14 mouse cellular contexts compared by ENCODE assay signal in the genomic region with DNA sequence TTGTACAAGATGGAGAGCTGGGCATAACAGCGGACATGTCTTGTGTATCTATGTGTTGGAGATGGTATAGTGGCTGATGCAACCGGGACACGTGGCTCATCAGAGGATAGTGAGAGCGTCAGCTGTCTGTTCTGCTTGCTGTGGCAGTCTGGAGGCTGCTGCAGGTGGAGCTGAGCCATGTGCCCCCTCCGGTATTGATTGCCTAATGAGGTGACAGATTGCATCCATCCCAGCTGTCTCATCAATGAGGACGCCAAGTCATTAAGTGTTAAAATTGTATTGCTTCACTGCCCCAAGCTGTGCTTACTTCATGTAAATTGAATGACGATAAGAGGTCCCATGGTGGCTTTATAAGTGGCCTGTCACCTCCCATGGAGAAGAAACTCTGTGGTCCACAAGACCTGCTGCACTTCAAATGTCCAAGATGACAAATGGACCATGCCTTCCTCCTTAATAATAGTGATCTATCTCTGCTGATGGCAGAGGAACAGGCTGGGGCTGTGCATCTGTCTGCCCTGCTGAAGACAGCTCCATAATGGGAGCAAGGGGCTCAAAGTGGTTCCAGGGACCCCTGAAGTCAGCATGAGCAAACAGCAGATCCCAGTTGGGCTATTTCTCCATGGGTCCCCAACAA. TPM values are rescaled to one million over a fixed set of nuclear protein-coding genes. Genes with fewer than 3 reads are reported as not detected.
DNase-seq lines count a peak whose midpoint lies in the region; ATAC-seq lines count a peak whose summit lies in the region.
"Had no signal": no experiment of that assay in that cellular context is flagged by ENCODE, and none has a peak within 500 bp of the region (broad histone marks: within the 10 kb centered on the region; RNA-seq: fewer than 3 reads in every experiment).

No protein-coding gene starts in this region.

- no peaks in the 10 kb centered on the region for H3K9me3 ChIP-seq in midbrain, embryonic 12.5 days
- H3K9me3 ChIP-seq in midbrain, embryonic 16.5 days (replicated peaks; ENCODE audit: control insufficient read depth, low read length, poor library complexity, severe bottlenecking), result no peaks in the 10 kb centered on the region
- no peaks in the 10 kb centered on the region for H3K9me3 ChIP-seq in heart, embryonic 12.5 days (replicated peaks)
- H3K9me3 ChIP-seq: embryonic facial prominence, embryonic 15.5 days; limb, embryonic 10.5 days; liver, embryonic 15.5 days had no signal

- H3K4me2 ChIP-seq in midbrain, embryonic 12.5 days (replicated peaks), result no peak overlapping the region
- no peak overlapping the region for H3K4me2 ChIP-seq in midbrain, embryonic 16.5 days (ENCODE audit: low read length)
- H3K4me2 ChIP-seq in heart, embryonic 12.5 days, result no peak overlapping the region
- H3K4me2 ChIP-seq: embryonic facial prominence, embryonic 15.5 days; liver, embryonic 15.5 days had no signal

- peak; percentile 44; the same call in 1 of the 2 replicates for ATAC-seq in midbrain, embryonic 12.5 days (ENCODE audit: low FRiP score, low read depth)
- no peak for ATAC-seq in midbrain, embryonic 16.5 days
- ATAC-seq in heart, embryonic 12.5 days (ENCODE audit: insufficient number of reproducible peaks, low FRiP score), result no peak

- no peaks in the 10 kb centered on the region for H3K27me3 ChIP-seq in midbrain, embryonic 12.5 days
- no peaks in the 10 kb centered on the region for H3K27me3 ChIP-seq in midbrain, embryonic 16.5 days (ENCODE audit: control insufficient read depth, insufficient read depth, low read depth, low read length)
- H3K27me3 ChIP-seq in heart, embryonic 12.5 days (replicated peaks), result no peaks in the 10 kb centered on the region
- H3K27me3 ChIP-seq: embryonic facial prominence, embryonic 15.5 days; liver, embryonic 15.5 days had no signal

- WGBS in midbrain, embryonic 12.5 days, result 67% methylated on average over 7 of the region's 7 CpGs
- 63% methylated on average over 7 of the region's 7 CpGs for WGBS in midbrain, embryonic 16.5 days
- 79% methylated on average over 7 of the region's 7 CpGs for WGBS in heart, embryonic 12.5 days

- peak; percentile 68 to 78 for DNase-seq in cerebellum, postnatal 10 days
- no peak for DNase-seq in cerebellum, adult 11-12 months
- peak; percentile 80 for DNase-seq in layer of hippocampus, adult 9-11 months
- DNase-seq in retina, embryonic 14.5 days (ENCODE audit: low spot score), result peak; percentile 49
- no peak for DNase-seq in right cerebral cortex, postnatal 4 days
- DNase-seq: cerebellum, adult 9-10 months; thymus, adult 2 months had no signal

- H3K27ac ChIP-seq in midbrain, embryonic 12.5 days (replicated peaks), result no peak overlapping the region
- H3K27ac ChIP-seq in midbrain, embryonic 16.5 days (ENCODE audit: low read length), result no peak overlapping the region
- no peak overlapping the region for H3K27ac ChIP-seq in heart, embryonic 12.5 days (ENCODE audit: poor library complexity, severe bottlenecking)
- H3K27ac ChIP-seq: embryonic facial prominence, embryonic 15.5 days; kidney, postnatal 0 days; limb, embryonic 10.5 days; liver, embryonic 15.5 days had no signal

- H3K36me3 ChIP-seq in midbrain, embryonic 12.5 days, result no peaks in the 10 kb centered on the region
- no peaks in the 10 kb centered on the region for H3K36me3 ChIP-seq in midbrain, embryonic 16.5 days (ENCODE audit: control insufficient read depth, insufficient read depth, low read length)
- H3K36me3 ChIP-seq in heart, embryonic 12.5 days, result no peaks in the 10 kb centered on the region
- H3K36me3 ChIP-seq: embryonic facial prominence, embryonic 15.5 days; limb, embryonic 10.5 days; liver, embryonic 15.5 days had no signal

- no peak overlapping the region for H3K4me3 ChIP-seq in midbrain, embryonic 12.5 days
- no peak overlapping the region for H3K4me3 ChIP-seq in midbrain, embryonic 16.5 days (ENCODE audit: low read depth, low read length)
- H3K4me3 ChIP-seq in heart, embryonic 12.5 days, result no peak overlapping the region
- H3K4me3 ChIP-seq: embryonic facial prominence, embryonic 15.5 days; limb, embryonic 10.5 days; liver, embryonic 15.5 days had no signal

- H3K9ac ChIP-seq in midbrain, embryonic 12.5 days (replicated peaks), result no peak overlapping the region
- no peak overlapping the region for H3K9ac ChIP-seq in midbrain, embryonic 16.5 days (ENCODE audit: low read depth, low read length)
- H3K9ac ChIP-seq in heart, embryonic 12.5 days, result no peak overlapping the region
- H3K9ac ChIP-seq: embryonic facial prominence, embryonic 15.5 days; liver, embryonic 15.5 days had no signal

- no peaks in the 10 kb centered on the region for H3K4me1 ChIP-seq in midbrain, embryonic 12.5 days
- H3K4me1 ChIP-seq in midbrain, embryonic 16.5 days (ENCODE audit: control insufficient read depth, insufficient read depth, low read length), result peaks cover 10% of the 10 kb centered on the region
- H3K4me1 ChIP-seq in heart, embryonic 12.5 days (replicated peaks), result no peaks in the 10 kb centered on the region
- H3K4me1 ChIP-seq: embryonic facial prominence, embryonic 15.5 days; limb, embryonic 10.5 days; liver, embryonic 15.5 days had no signal

RNA-seq across cellular contexts. Expression of gene 2410004P03Rik, which starts 37.6 kb away (rescaled TPM):
- 0.45 and 0.93 TPM in 2 replicates for polyA plus RNA-seq in midbrain, embryonic 12.5 days (2016; fragmentation: Nextera tagmentation; extraction: Ambion mirVana)
- 5.7 and 10.5 TPM in 2 replicates for polyA plus RNA-seq in midbrain, embryonic 16.5 days (2015; fragmentation: Nextera tagmentation; extraction: Ambion mirVana)
- polyA plus RNA-seq in heart, embryonic 12.5 days (2016; fragmentation: Nextera tagmentation; extraction: Ambion mirVana), result 0.31 and 0.40 TPM in 2 replicates
- polyA plus RNA-seq: liver, embryonic 15.5 days had no signal

RNA-seq across cellular contexts. Expression of gene Pqlc3, which starts 48.9 kb away (rescaled TPM):
- 3.0 and 3.3 TPM in 2 replicates for polyA plus RNA-seq in midbrain, embryonic 12.5 days (2016; fragmentation: Nextera tagmentation; extraction: Ambion mirVana)
- 1.3 and 1.4 TPM in 2 replicates for polyA plus RNA-seq in midbrain, embryonic 16.5 days (2015; fragmentation: Nextera tagmentation; extraction: Ambion mirVana)
- polyA plus RNA-seq in heart, embryonic 12.5 days (2016; fragmentation: Nextera tagmentation; extraction: Ambion mirVana), result 3.5 and 4.8 TPM in 2 replicates

Comparison
In these comparisons a context has a peak if more than half of its experiments do, and no peak if none do; other contexts are left out.
1. DNase-seq: peak in cerebellum, postnatal 10 days (2 of 2), layer of hippocampus, adult 9-11 months (single experiment) and retina, embryonic 14.5 days (single experiment); none in cerebellum, adult 11-12 months (single experiment) and right cerebral cortex, postnatal 4 days (single experiment).